Mouse (Mus musculus): Measurements from ENCODE around the gene Gm4353. TPM values are rescaled to one million over a fixed set of nuclear protein-coding genes. Genes with fewer than 3 reads are reported as not detected.
"Not testable (repeated sequence)": the region's sequence is repeated elsewhere in the genome, so short reads cannot be mapped to it uniquely, and the experiment has no call there.

The Gm4353 gene
- polyA plus RNA-seq (2014; fragmentation: Nextera tagmentation; extraction: Ambion mirVana) = 0.50 and 1.3 TPM in 2 replicates

DNA sequence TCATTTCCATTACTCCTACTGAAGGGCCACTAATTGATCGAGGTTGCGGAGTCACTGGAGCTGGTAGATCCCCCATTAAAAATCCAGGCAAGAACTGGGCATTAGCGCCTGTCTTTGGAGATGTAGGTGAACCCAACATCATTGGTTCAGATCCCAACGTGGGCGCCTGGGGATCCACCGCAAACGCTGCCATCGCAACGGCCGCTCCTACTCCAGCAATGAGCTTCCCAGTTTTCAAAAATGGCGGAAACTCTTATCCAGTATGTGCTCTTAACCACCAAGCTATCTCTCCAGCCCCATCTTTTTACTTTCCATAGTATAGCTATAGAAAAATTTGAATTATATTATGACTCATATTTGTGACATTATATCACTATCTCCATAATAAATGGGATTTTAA is at the start of gene Gm4353:
TSS of gene Gm4353 (minus strand) at position 270 of the 400 bp plus-strand sequence.
- not testable (repeated sequence) for H3K4me3 ChIP-seq (ENCODE audit: low read length); H3K9me3 ChIP-seq (ENCODE audit: control insufficient read depth, low read length); H3K9ac ChIP-seq (ENCODE audit: low read depth, low read length); ATAC-seq (ENCODE audit: low FRiP score, low TSS enrichment); H3K27ac ChIP-seq (ENCODE audit: low read depth, low read length); H3K4me1 ChIP-seq (ENCODE audit: control insufficient read depth, insufficient read depth, low read length); H3K36me3 ChIP-seq (ENCODE audit: control insufficient read depth, insufficient read depth, low read length); H3K27me3 ChIP-seq (ENCODE audit: control insufficient read depth, insufficient read depth, low read length); H3K4me2 ChIP-seq (replicated peaks; ENCODE audit: low read depth, low read length)
- WGBS = 96% methylated on average over 11 of the region's 11 CpGs

DNA sequence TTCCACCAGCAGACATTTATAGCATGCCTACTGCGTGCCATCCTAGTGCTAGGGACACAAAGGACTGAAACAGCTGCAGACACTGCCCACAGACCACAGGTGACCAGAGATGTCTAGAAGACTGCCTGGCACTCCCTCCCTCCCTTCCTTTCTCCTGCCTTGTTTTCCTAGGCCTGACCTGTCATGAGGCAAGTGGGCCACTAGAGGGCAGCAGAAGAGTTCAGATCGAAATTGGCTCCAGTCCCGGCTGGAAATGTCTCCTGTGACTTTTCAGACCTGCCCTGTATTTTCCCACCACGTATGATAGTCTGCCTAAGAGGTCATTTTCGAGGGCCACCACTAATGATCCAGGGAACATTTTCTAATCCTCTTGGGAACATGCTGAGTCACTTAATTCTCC is 47.6 kb upstream of the Gm4353 start:
- WGBS = 4% methylated on average over 5 of the region's 5 CpGs

GRCm38 (mm10) chr7:116131390-116131789 is 47.0 kb upstream of the Gm4353 start:
- H3K27me3 ChIP-seq (ENCODE audit: control insufficient read depth, insufficient read depth, low read length) = no peaks in the 10 kb centered on the region
- no peaks in the 10 kb centered on the region for H3K9me3 ChIP-seq (ENCODE audit: control insufficient read depth, low read length)
- no peaks in the 10 kb centered on the region for H3K36me3 ChIP-seq (ENCODE audit: control insufficient read depth, insufficient read depth, low read length)
- H3K9ac ChIP-seq (ENCODE audit: low read depth, low read length) = no peak overlapping the region
- no peak overlapping the region for H3K4me2 ChIP-seq (replicated peaks; ENCODE audit: low read depth, low read length)
- H3K27ac ChIP-seq (ENCODE audit: low read depth, low read length) = no peak overlapping the region
- H3K4me3 ChIP-seq (ENCODE audit: low read length) = no peak overlapping the region
- no peaks in the 10 kb centered on the region for H3K4me1 ChIP-seq (ENCODE audit: control insufficient read depth, insufficient read depth, low read length)
- 24% methylated on average over 4 of the region's 4 CpGs for WGBS
- ATAC-seq (ENCODE audit: low FRiP score, low TSS enrichment) = no peak

More for the DNA sequence above, 47.6 kb upstream of the Gm4353 start:
- Histone ChIP-seq H3K27me3 (ENCODE audit: control insufficient read depth, insufficient read depth, low read length) (no peaks in the 10 kb centered on the region), H3K9ac (ENCODE audit: low read depth, low read length) (no peak overlapping the region), H3K4me3 (ENCODE audit: low read length) (no peak overlapping the region), H3K27ac (ENCODE audit: low read depth, low read length) (no peak overlapping the region), H3K4me2 (replicated peaks; ENCODE audit: low read depth, low read length) (no peak overlapping the region), H3K36me3 (ENCODE audit: control insufficient read depth, insufficient read depth, low read length) (no peaks in the 10 kb centered on the region), H3K9me3 (ENCODE audit: control insufficient read depth, low read length) (no peaks in the 10 kb centered on the region), H3K4me1 (ENCODE audit: control insufficient read depth, insufficient read depth, low read length) (no peaks in the 10 kb centered on the region)
- ATAC-seq (ENCODE audit: low FRiP score, low TSS enrichment) = no peak

DNA sequence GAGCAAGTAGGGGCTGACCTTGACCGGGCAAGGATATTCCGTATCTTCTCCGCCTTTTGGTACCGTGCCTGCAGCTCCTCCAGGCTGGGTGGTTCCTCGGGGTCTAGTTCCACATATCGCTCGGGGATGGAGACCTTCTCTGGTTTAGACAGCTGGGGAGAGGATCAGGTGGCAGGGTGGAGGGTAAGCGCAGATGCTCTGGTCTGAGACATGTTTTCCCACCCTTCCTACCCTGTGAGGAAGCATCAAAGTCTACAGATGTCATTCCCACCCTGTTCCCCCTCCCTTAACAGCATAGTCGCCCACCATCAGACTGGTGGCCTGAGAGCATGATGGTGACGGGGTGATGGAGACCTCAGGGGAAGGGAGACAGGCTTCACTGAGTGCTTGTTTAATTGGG is 44.9 kb upstream of the Gm4353 start:
- Histone ChIP-seq H3K9me3 (ENCODE audit: control insufficient read depth, low read length) (no peaks in the 10 kb centered on the region), H3K9ac (ENCODE audit: low read depth, low read length) (no peak overlapping the region), H3K27me3 (ENCODE audit: control insufficient read depth, insufficient read depth, low read length) (no peaks in the 10 kb centered on the region), H3K27ac (ENCODE audit: low read depth, low read length) (no peak overlapping the region), H3K4me1 (ENCODE audit: control insufficient read depth, insufficient read depth, low read length) (no peaks in the 10 kb centered on the region), H3K36me3 (ENCODE audit: control insufficient read depth, insufficient read depth, low read length) (no peaks in the 10 kb centered on the region), H3K4me2 (replicated peaks; ENCODE audit: low read depth, low read length) (no peak overlapping the region), H3K4me3 (ENCODE audit: low read length) (no peak overlapping the region)
- WGBS = 60% methylated on average over 10 of the region's 10 CpGs
- ATAC-seq (ENCODE audit: low FRiP score, low TSS enrichment) = peak; percentile 58

- WGBS = 87% methylated on average over 8 of the region's 8 CpGs
- Histone ChIP-seq H3K27ac (ENCODE audit: low read depth, low read length) (no peak overlapping the region), H3K9me3 (ENCODE audit: control insufficient read depth, low read length) (no peaks in the 10 kb centered on the region), H3K4me2 (replicated peaks; ENCODE audit: low read depth, low read length) (no peak overlapping the region), H3K9ac (ENCODE audit: low read depth, low read length) (no peak overlapping the region), H3K27me3 (ENCODE audit: control insufficient read depth, insufficient read depth, low read length) (no peaks in the 10 kb centered on the region), H3K36me3 (ENCODE audit: control insufficient read depth, insufficient read depth, low read length) (no peaks in the 10 kb centered on the region), H3K4me3 (ENCODE audit: low read length) (no peak overlapping the region), H3K4me1 (ENCODE audit: control insufficient read depth, insufficient read depth, low read length) (no peaks in the 10 kb centered on the region)
- ATAC-seq (ENCODE audit: low FRiP score, low TSS enrichment) = no peak
These were observed 43.9 kb upstream of the Gm4353 start for GRCm38 (mm10) chr7:116128286-116128685.

GRCm38 (mm10) chr7:116127052-116127451 is 42.6 kb upstream of the Gm4353 start:
- no peak overlapping the region for H3K27ac ChIP-seq (ENCODE audit: low read depth, low read length)
- H3K4me1 ChIP-seq (ENCODE audit: control insufficient read depth, insufficient read depth, low read length) = no peaks in the 10 kb centered on the region
- no peaks in the 10 kb centered on the region for H3K9me3 ChIP-seq (ENCODE audit: control insufficient read depth, low read length)
- no peak overlapping the region for H3K4me3 ChIP-seq (ENCODE audit: low read length)
- 70% methylated on average over 2 of the region's 2 CpGs for WGBS
- H3K9ac ChIP-seq (ENCODE audit: low read depth, low read length) = no peak overlapping the region
- H3K4me2 ChIP-seq (replicated peaks; ENCODE audit: low read depth, low read length) = no peak overlapping the region
- ATAC-seq (ENCODE audit: low FRiP score, low TSS enrichment) = no peak
- no peaks in the 10 kb centered on the region for H3K27me3 ChIP-seq (ENCODE audit: control insufficient read depth, insufficient read depth, low read length)
- H3K36me3 ChIP-seq (ENCODE audit: control insufficient read depth, insufficient read depth, low read length) = no peaks in the 10 kb centered on the region

- 70% methylated on average over 7 of the region's 7 CpGs for WGBS
- no peak for ATAC-seq (ENCODE audit: low FRiP score, low TSS enrichment)
These were observed 41.2 kb upstream of the Gm4353 start for GRCm38 (mm10) chr7:116125671-116126070.

GRCm38 (mm10) chr7:116124057-116124456 is 39.6 kb upstream of the Gm4353 start:
- ATAC-seq (ENCODE audit: low FRiP score, low TSS enrichment) = no peak
- H3K4me3 ChIP-seq (ENCODE audit: low read length) = no peak overlapping the region
- 85% methylated on average over 12 of the region's 12 CpGs for WGBS

More at GRCm38 (mm10) chr7:116125671-116126070, 41.2 kb upstream of the Gm4353 start:
- H3K4me3 ChIP-seq (ENCODE audit: low read length) = no peak overlapping the region
- H3K4me2 ChIP-seq (replicated peaks; ENCODE audit: low read depth, low read length) = no peak overlapping the region
- H3K4me1 ChIP-seq (ENCODE audit: control insufficient read depth, insufficient read depth, low read length) = no peaks in the 10 kb centered on the region
- no peaks in the 10 kb centered on the region for H3K9me3 ChIP-seq (ENCODE audit: control insufficient read depth, low read length)
- H3K27me3 ChIP-seq (ENCODE audit: control insufficient read depth, insufficient read depth, low read length) = no peaks in the 10 kb centered on the region
- no peak overlapping the region for H3K9ac ChIP-seq (ENCODE audit: low read depth, low read length)
- no peak overlapping the region for H3K27ac ChIP-seq (ENCODE audit: low read depth, low read length)
- H3K36me3 ChIP-seq (ENCODE audit: control insufficient read depth, insufficient read depth, low read length) = no peaks in the 10 kb centered on the region

GRCm38 (mm10) chr7:116123597-116123985 is 39.2 kb upstream of the Gm4353 start:
- Histone ChIP-seq H3K36me3 (ENCODE audit: control insufficient read depth, insufficient read depth, low read length) (no peaks in the 10 kb centered on the region), H3K4me1 (ENCODE audit: control insufficient read depth, insufficient read depth, low read length) (no peaks in the 10 kb centered on the region), H3K9ac (ENCODE audit: low read depth, low read length) (no peak overlapping the region), H3K27me3 (ENCODE audit: control insufficient read depth, insufficient read depth, low read length) (no peaks in the 10 kb centered on the region), H3K27ac (ENCODE audit: low read depth, low read length) (no peak overlapping the region), H3K4me3 (ENCODE audit: low read length) (no peak overlapping the region), H3K9me3 (ENCODE audit: control insufficient read depth, low read length) (peaks cover 4% of the 10 kb centered on the region), H3K4me2 (replicated peaks; ENCODE audit: low read depth, low read length) (no peak overlapping the region)
- no peak for ATAC-seq (ENCODE audit: low FRiP score, low TSS enrichment)
- 88% methylated on average over 2 of the region's 2 CpGs for WGBS

More at GRCm38 (mm10) chr7:116124057-116124456, 39.6 kb upstream of the Gm4353 start:
- Histone ChIP-seq H3K9ac (ENCODE audit: low read depth, low read length) (no peak overlapping the region), H3K4me1 (ENCODE audit: control insufficient read depth, insufficient read depth, low read length) (no peaks in the 10 kb centered on the region), H3K27ac (ENCODE audit: low read depth, low read length) (no peak overlapping the region), H3K36me3 (ENCODE audit: control insufficient read depth, insufficient read depth, low read length) (no peaks in the 10 kb centered on the region), H3K27me3 (ENCODE audit: control insufficient read depth, insufficient read depth, low read length) (no peaks in the 10 kb centered on the region), H3K9me3 (ENCODE audit: control insufficient read depth, low read length) (peaks cover 4% of the 10 kb centered on the region), H3K4me2 (replicated peaks; ENCODE audit: low read depth, low read length) (no peak overlapping the region)

Data from kidney, embryonic 14.5 days (tissue).